Mouse (Mus musculus): ENCODE results near the gene Cul7. TPM values are rescaled to one million over a fixed set of nuclear protein-coding genes. Genes with fewer than 3 reads are reported as not detected.
A peak's percentile ranks its signal among the peaks of the same experiment; 100 is the strongest.

The Cul7 gene
- polyA plus RNA-seq, 1 experiment from 2014 or later: 41.9 TPM

DNA sequence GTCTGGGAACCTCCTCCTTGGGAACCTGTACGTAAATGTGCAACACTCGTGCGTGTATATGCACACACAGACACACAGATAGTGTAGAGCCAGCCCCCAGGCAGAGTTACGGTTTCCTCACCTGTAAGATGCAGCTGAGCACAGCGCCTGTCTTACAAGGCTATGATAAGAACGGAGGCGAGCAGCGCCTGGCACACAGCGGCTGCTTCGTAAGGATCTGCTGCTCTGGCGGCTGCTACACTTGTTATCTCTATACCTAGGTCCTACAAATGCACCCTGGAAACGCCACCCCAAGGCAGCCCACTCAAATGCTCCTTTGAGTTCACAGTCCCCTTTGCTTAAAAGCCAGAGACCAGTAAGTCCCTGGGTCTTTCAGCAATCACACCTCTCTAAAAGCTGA, 40.5 kb downstream of the Cul7 start:
- ATAC-seq: no peak
- Histone ChIP-seq H3K4me2 (ENCODE audit: low read length) (no peak overlapping the region), H3K36me3 (ENCODE audit: control insufficient read depth, insufficient read depth, low read length) (peaks cover 11% of the 10 kb centered on the region), H3K9me3 (replicated peaks; ENCODE audit: control insufficient read depth, low read length, poor library complexity, severe bottlenecking) (no peaks in the 10 kb centered on the region), H3K27ac (ENCODE audit: low read length) (no peak overlapping the region), H3K4me1 (ENCODE audit: control insufficient read depth, insufficient read depth, low read length) (no peaks in the 10 kb centered on the region), H3K4me3 (ENCODE audit: low read depth, low read length) (no peak overlapping the region), H3K9ac (ENCODE audit: low read depth, low read length) (no peak overlapping the region), H3K27me3 (ENCODE audit: control insufficient read depth, insufficient read depth, low read depth, low read length) (no peaks in the 10 kb centered on the region)
- 92% methylated on average over 12 of the region's 12 CpGs for WGBS

DNA sequence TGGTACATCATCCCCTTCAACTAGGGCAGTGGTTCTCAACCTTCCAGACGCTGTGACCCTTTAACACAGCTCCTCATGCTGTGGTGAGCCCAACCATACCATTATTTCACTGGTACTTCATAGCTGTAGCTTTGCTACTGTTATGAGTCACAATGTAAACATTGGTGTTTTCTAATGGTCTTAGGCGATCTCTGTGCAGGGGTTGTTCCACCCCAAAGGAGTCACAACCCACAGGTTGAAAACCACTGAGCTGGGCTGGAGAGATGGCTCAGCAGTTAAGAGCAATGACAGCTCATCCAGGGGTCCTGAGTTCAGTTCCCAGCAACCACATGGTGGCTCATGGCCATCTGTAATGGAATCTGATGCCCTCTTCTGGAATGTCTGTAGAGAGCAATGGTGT, 41.3 kb downstream of the Cul7 start:
- no peak for ATAC-seq
- Histone ChIP-seq H3K4me1 (ENCODE audit: control insufficient read depth, insufficient read depth, low read length) (no peaks in the 10 kb centered on the region), H3K4me3 (ENCODE audit: low read depth, low read length) (no peak overlapping the region), H3K36me3 (ENCODE audit: control insufficient read depth, insufficient read depth, low read length) (peaks cover 9% of the 10 kb centered on the region), H3K4me2 (ENCODE audit: low read length) (no peak overlapping the region), H3K9me3 (replicated peaks; ENCODE audit: control insufficient read depth, low read length, poor library complexity, severe bottlenecking) (no peaks in the 10 kb centered on the region), H3K27ac (ENCODE audit: low read length) (no peak overlapping the region), H3K27me3 (ENCODE audit: control insufficient read depth, insufficient read depth, low read depth, low read length) (no peaks in the 10 kb centered on the region), H3K9ac (ENCODE audit: low read depth, low read length) (no peak overlapping the region)
- 97% methylated on average over 2 of the region's 2 CpGs for WGBS

DNA sequence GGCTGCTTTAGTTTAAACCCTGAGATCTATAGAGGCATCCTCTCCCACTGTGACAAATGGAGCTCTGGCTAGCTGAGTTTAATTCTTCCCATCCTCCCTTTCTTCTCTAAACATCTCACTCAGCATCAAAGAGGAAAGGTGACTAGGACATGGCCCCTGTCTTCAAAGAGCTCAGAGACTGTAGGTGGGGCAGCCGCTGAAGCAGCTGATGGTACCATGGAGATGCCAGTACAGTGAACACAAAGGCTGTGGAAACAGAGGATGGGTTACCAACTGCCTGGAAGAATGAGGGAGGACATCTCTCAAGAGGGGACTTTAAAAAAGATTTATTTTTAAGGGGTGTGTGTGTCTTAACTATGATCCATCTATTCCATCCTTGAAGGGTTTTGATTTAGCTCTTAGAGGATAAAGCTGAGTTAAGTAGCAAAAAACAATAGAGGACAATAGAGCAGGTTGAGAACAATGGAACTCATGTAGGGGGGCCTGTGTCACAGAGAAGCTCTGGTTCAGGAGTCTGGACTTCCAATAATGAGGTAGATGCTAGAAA, 44.5 kb downstream of the Cul7 start:
- Histone ChIP-seq H3K27ac (ENCODE audit: low read length) (no peak overlapping the region), H3K27me3 (ENCODE audit: control insufficient read depth, insufficient read depth, low read depth, low read length) (no peaks in the 10 kb centered on the region), H3K4me3 (ENCODE audit: low read depth, low read length) (no peak overlapping the region), H3K4me1 (ENCODE audit: control insufficient read depth, insufficient read depth, low read length) (no peaks in the 10 kb centered on the region), H3K4me2 (ENCODE audit: low read length) (no peak overlapping the region), H3K36me3 (ENCODE audit: control insufficient read depth, insufficient read depth, low read length) (peaks cover 9% of the 10 kb centered on the region; the same call in 1 of the 2 replicates), H3K9ac (ENCODE audit: low read depth, low read length) (no peak overlapping the region), H3K9me3 (replicated peaks; ENCODE audit: control insufficient read depth, low read length, poor library complexity, severe bottlenecking) (no peaks in the 10 kb centered on the region)
- ATAC-seq: no peak
- WGBS: 55% methylated on average over 1 of the region's 1 CpGs

DNA sequence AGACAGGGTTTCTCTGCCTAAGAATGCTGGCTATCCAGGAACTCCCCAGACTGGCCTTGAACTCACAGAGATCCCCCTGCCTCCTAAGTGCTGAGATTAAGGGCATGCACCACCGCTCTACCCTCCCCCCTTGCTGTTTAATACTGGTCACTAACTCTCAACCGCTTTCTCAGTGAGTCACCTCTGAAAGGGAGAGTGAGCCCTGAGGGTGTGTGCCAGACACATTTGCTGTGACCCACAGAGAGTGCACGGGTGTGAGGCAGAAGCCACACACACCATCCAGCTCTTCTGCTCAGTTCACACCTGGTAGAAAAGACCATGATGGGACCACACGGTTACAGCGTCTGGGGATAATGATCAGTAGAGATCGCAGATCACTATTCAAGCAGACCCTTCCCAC, 48.4 kb downstream of the Cul7 start:
- H3K9ac ChIP-seq (ENCODE audit: low read depth, low read length): no peak overlapping the region
- WGBS: 94% methylated on average over 6 of the region's 6 CpGs

DNA sequence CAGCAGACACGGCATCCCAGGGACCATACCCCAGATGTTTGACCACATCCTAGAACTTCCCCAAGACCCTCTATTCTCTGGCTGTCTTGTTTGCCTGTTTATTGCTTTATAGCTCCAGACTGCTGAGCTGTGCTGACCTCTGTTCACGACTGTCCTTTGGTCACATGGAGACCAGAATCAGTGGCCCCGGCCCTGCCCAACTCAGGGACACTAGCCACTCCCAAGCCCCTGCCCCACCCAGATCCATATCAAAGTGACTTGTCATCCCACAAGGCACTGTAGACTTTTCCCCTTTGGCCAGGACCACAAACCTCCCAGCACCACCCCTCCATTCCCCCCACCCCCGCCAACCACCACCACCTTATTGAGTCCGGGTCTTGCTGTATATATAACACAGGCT, 49.1 kb downstream of the Cul7 start:
- whole genome bisulfite sequencing: 84% methylated on average over 5 of the region's 5 CpGs
- no peak overlapping the region for H3K9ac ChIP-seq (ENCODE audit: low read depth, low read length)
- H3K9me3 ChIP-seq (replicated peaks; ENCODE audit: control insufficient read depth, low read length, poor library complexity, severe bottlenecking): no peaks in the 10 kb centered on the region
- no peak overlapping the region for H3K4me2 ChIP-seq (ENCODE audit: low read length)
- no peak overlapping the region for H3K4me3 ChIP-seq (ENCODE audit: low read depth, low read length)
- H3K27ac ChIP-seq (ENCODE audit: low read length): no peak overlapping the region
- ATAC-seq: no peak
- no peaks in the 10 kb centered on the region for H3K27me3 ChIP-seq (ENCODE audit: control insufficient read depth, insufficient read depth, low read depth, low read length)
- peaks cover 23% of the 10 kb centered on the region for H3K4me1 ChIP-seq (ENCODE audit: control insufficient read depth, insufficient read depth, low read length)
- peaks cover 9% of the 10 kb centered on the region; the same call in 1 of the 2 replicates for H3K36me3 ChIP-seq (ENCODE audit: control insufficient read depth, insufficient read depth, low read length)

More for the DNA sequence above, 48.4 kb downstream of the Cul7 start:
- no peak for ATAC-seq
- Histone ChIP-seq H3K27me3 (ENCODE audit: control insufficient read depth, insufficient read depth, low read depth, low read length) (no peaks in the 10 kb centered on the region), H3K27ac (ENCODE audit: low read length) (no peak overlapping the region), H3K4me1 (ENCODE audit: control insufficient read depth, insufficient read depth, low read length) (peaks cover 17% of the 10 kb centered on the region), H3K36me3 (ENCODE audit: control insufficient read depth, insufficient read depth, low read length) (peaks cover 9% of the 10 kb centered on the region; the same call in 1 of the 2 replicates), H3K4me2 (ENCODE audit: low read length) (no peak overlapping the region), H3K4me3 (ENCODE audit: low read depth, low read length) (no peak overlapping the region), H3K9me3 (replicated peaks; ENCODE audit: control insufficient read depth, low read length, poor library complexity, severe bottlenecking) (no peaks in the 10 kb centered on the region)

DNA sequence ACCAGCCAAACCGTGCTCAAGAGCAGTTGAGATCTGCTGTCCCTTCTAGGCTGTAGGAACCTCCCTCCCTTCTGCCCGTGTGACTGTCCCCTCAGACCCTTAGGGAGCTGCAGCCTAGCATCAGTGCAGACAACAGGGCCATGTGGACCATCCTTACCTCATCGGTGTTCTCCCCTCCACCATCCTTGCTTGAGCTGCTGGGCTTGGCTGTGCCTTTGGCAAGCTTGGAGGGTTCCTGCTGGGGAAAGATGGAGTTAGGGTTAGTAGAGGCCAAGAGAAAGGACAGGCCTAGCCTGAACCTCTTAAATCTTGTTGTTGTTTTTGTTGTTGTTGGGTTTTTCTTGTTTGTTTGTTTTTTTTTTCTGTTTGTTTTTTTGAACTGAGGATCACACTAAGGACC, 49.8 kb downstream of the Cul7 start:
- Histone ChIP-seq H3K9me3 (replicated peaks; ENCODE audit: control insufficient read depth, low read length, poor library complexity, severe bottlenecking) (no peaks in the 10 kb centered on the region), H3K36me3 (ENCODE audit: control insufficient read depth, insufficient read depth, low read length) (peaks cover 9% of the 10 kb centered on the region; the same call in 1 of the 2 replicates), H3K4me2 (ENCODE audit: low read length) (no peak overlapping the region), H3K9ac (ENCODE audit: low read depth, low read length) (no peak overlapping the region), H3K27me3 (ENCODE audit: control insufficient read depth, insufficient read depth, low read depth, low read length) (no peaks in the 10 kb centered on the region), H3K27ac (ENCODE audit: low read length) (no peak overlapping the region), H3K4me1 (ENCODE audit: control insufficient read depth, insufficient read depth, low read length) (peaks cover 23% of the 10 kb centered on the region), H3K4me3 (ENCODE audit: low read depth, low read length) (no peak overlapping the region)
- 97% methylated on average over 3 of the region's 3 CpGs for WGBS
- no peak for ATAC-seq

DNA sequence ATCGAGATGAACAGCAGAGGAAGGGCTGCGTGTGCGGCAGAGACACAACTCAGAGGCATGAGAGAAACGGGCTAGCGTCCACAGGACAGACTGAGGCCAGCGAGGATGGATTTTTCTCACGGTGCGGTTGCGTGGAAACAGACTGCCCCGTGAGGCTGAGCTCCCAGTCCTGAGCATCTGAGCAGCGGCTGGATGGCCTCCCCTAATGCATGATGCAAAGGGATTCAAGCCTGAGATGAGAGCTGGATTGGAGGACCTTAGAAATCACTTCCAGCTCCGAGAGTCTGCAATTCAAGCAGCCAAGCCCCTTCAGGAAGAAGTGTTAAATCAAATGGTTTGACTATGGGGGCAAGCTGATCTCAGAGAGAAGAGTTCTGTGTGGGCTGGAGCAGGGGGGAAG, 51.4 kb downstream of the Cul7 start:
- no peak for ATAC-seq
- Histone ChIP-seq H3K4me2 (ENCODE audit: low read length) (no peak overlapping the region; the same call in 1 of the 2 replicates), H3K27ac (ENCODE audit: low read length) (no peak overlapping the region; the same call in 1 of the 2 replicates), H3K9ac (ENCODE audit: low read depth, low read length) (peak overlapping the region; percentile 33; the same call in 1 of the 2 replicates), H3K27me3 (ENCODE audit: control insufficient read depth, insufficient read depth, low read depth, low read length) (no peaks in the 10 kb centered on the region), H3K9me3 (replicated peaks; ENCODE audit: control insufficient read depth, low read length, poor library complexity, severe bottlenecking) (no peaks in the 10 kb centered on the region), H3K4me1 (ENCODE audit: control insufficient read depth, insufficient read depth, low read length) (peaks cover 31% of the 10 kb centered on the region), H3K4me3 (ENCODE audit: low read depth, low read length) (no peak overlapping the region), H3K36me3 (ENCODE audit: control insufficient read depth, insufficient read depth, low read length) (peaks cover 7% of the 10 kb centered on the region; the same call in 1 of the 2 replicates)
- WGBS: 81% methylated on average over 12 of the region's 12 CpGs

DNA sequence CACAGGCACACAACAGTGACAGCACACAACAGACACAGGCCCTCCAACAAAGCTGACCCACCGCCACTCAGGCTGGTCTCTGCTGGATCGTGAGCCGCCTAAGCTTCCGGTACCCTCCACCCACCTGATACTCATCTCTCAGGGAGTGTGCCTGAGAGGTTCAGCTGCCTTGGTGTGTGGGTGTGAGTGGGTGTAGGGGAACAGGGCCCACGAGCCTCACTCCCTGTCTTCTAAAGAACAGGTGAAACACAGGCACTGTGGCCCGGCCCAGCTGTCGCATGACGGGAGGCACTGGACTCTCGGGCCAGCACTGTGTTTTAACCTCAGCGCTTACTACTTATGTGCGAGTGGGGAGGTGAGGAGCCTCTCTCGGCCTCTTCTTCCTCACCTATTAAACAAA, 52.0 kb downstream of the Cul7 start:
- H3K4me2 ChIP-seq (ENCODE audit: low read length): no peak overlapping the region; the same call in 1 of the 2 replicates
- peak overlapping the region; percentile 33; the same call in 1 of the 2 replicates for H3K9ac ChIP-seq (ENCODE audit: low read depth, low read length)
- peaks cover 31% of the 10 kb centered on the region for H3K4me1 ChIP-seq (ENCODE audit: control insufficient read depth, insufficient read depth, low read length)
- no peak overlapping the region; the same call in 1 of the 2 replicates for H3K27ac ChIP-seq (ENCODE audit: low read length)
- H3K4me3 ChIP-seq (ENCODE audit: low read depth, low read length): no peak overlapping the region
- no peak for ATAC-seq
- no peaks in the 10 kb centered on the region for H3K9me3 ChIP-seq (replicated peaks; ENCODE audit: control insufficient read depth, low read length, poor library complexity, severe bottlenecking)
- H3K36me3 ChIP-seq (ENCODE audit: control insufficient read depth, insufficient read depth, low read length): peaks cover 7% of the 10 kb centered on the region; the same call in 1 of the 2 replicates
- H3K27me3 ChIP-seq (ENCODE audit: control insufficient read depth, insufficient read depth, low read depth, low read length): no peaks in the 10 kb centered on the region
- WGBS: 89% methylated on average over 12 of the region's 12 CpGs

DNA sequence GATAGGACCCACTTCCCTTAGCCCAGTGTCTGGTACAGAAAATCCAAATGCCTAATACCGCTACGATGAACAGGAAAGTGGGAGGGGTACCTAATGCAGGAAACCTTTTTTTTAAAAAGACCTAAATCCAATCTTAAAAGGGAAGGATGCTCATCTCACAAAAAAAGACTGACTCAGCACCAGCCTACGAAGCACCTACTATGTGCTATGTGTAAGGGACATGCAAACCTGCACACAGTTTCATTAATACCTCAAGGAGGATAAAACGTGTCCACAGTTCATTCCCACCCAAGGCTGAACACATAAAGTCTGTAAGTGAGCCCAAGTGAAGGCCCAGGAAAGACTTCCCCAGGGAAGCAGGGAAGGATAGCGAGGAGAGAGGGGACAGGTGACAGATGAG, 52.4 kb downstream of the Cul7 start:
- Histone ChIP-seq H3K27ac (ENCODE audit: low read length) (no peak overlapping the region), H3K27me3 (ENCODE audit: control insufficient read depth, insufficient read depth, low read depth, low read length) (no peaks in the 10 kb centered on the region), H3K36me3 (ENCODE audit: control insufficient read depth, insufficient read depth, low read length) (peaks cover 7% of the 10 kb centered on the region; the same call in 1 of the 2 replicates), H3K4me2 (ENCODE audit: low read length) (peak overlapping the region; percentile 83), H3K9me3 (replicated peaks; ENCODE audit: control insufficient read depth, low read length, poor library complexity, severe bottlenecking) (no peaks in the 10 kb centered on the region), H3K4me1 (ENCODE audit: control insufficient read depth, insufficient read depth, low read length) (peaks cover 31% of the 10 kb centered on the region), H3K4me3 (ENCODE audit: low read depth, low read length) (no peak overlapping the region), H3K9ac (ENCODE audit: low read depth, low read length) (peak overlapping the region; percentile 93)
- 93% methylated on average over 5 of the region's 5 CpGs for WGBS
- no peak for ATAC-seq
